Mouse (Mus musculus) mouse embryonic stem cell (cell line): ENCODE measurements around the gene Cyb5d2.
"Not testable (repeated sequence)": the region's sequence is repeated elsewhere in the genome, so short reads cannot be mapped to it uniquely, and the experiment has no call there.

ENCODE experiments used
- in situ Hi-C, 2 experiments: fragments of 300-500 bp; cut with MboI; formaldehyde crosslinking; loops; 1 replicate in 1 of 2; 3 replicates in 1 of 2; pipeline ENCODE4 v1.14.3; 2019 to 2020; ENCODE audit warnings: low sequenced_read_pairs in 2 of 2, low pct_unique_long_range_greater_than_20kb in 1 of 2, mixed read lengths in 1 of 2; ENCODE audit not compliant: unreplicated experiment in 1 of 2

Cyb5d2 gene

GRCm38 (mm10) chr11:72792033-72792432, 3.9 kb downstream of the Cyb5d2 start:
- in situ Hi-C loops = no loop called here

GRCm38 (mm10) chr11:72782503-72782902, 13.4 kb downstream of the Cyb5d2 start:
- in situ Hi-C loops = no loop called here

GRCm38 (mm10) chr11:72782103-72782502, 13.8 kb downstream of the Cyb5d2 start:
- in situ Hi-C loops = no loop called here

- in situ Hi-C loops = loop anchor here in 1 of 2 experiments (10.0 kb wide), 1 partner anchor 204 kb away; no protein-coding TSS in a partner anchor
Measured at GRCm38 (mm10) chr11:72778957-72779356, 17.0 kb downstream of the Cyb5d2 start.

GRCm38 (mm10) chr11:72772611-72773010, 23.3 kb downstream of the Cyb5d2 start:
- in situ Hi-C loops = loop anchor here in 1 of 2 experiments (10.0 kb wide), 1 partner anchor 198 kb away; no protein-coding TSS in a partner anchor

GRCm38 (mm10) chr11:72771461-72771860, 24.5 kb downstream of the Cyb5d2 start:
- in situ Hi-C loops = loop anchor here in 1 of 2 experiments (10.0 kb wide), 1 partner anchor 197 kb away; no protein-coding TSS in a partner anchor

GRCm38 (mm10) chr11:72770816-72771215, 25.1 kb downstream of the Cyb5d2 start:
- in situ Hi-C loops = loop anchor here in 1 of 2 experiments (10.0 kb wide), 1 partner anchor 196 kb away; no protein-coding TSS in a partner anchor

GRCm38 (mm10) chr11:72770324-72770723, 25.6 kb downstream of the Cyb5d2 start:
- in situ Hi-C loops = loop anchor here in 1 of 2 experiments (10.0 kb wide), 1 partner anchor 196 kb away; no protein-coding TSS in a partner anchor

- in situ Hi-C loops = no loop called here
Measured at GRCm38 (mm10) chr11:72769061-72769460, 26.9 kb downstream of the Cyb5d2 start.

- in situ Hi-C loops = no loop called here
Measured at GRCm38 (mm10) chr11:72767716-72768115, 28.2 kb downstream of the Cyb5d2 start.

- in situ Hi-C loops = no loop called here
Measured at GRCm38 (mm10) chr11:72764270-72764669, 31.7 kb downstream of the Cyb5d2 start.

- in situ Hi-C loops = no loop called here
Measured at GRCm38 (mm10) chr11:72760781-72761180, 35.2 kb downstream of the Cyb5d2 start.

GRCm38 (mm10) chr11:72759581-72759980, 36.4 kb downstream of the Cyb5d2 start:
- in situ Hi-C loops = no loop called here

GRCm38 (mm10) chr11:72758316-72758715, 37.6 kb downstream of the Cyb5d2 start:
- in situ Hi-C loops = no loop called here

GRCm38 (mm10) chr11:72751956-72752355, 44.0 kb downstream of the Cyb5d2 start:
- in situ Hi-C loops = no loop called here

GRCm38 (mm10) chr11:72739048-72739447, 56.9 kb downstream of the Cyb5d2 start:
- in situ Hi-C loops = no loop called here

GRCm38 (mm10) chr11:72737517-72737916, 58.4 kb downstream of the Cyb5d2 start:
- in situ Hi-C loops = not testable (repeated sequence)

GRCm38 (mm10) chr11:72736320-72736719, 59.6 kb downstream of the Cyb5d2 start:
- in situ Hi-C loops = no loop called here

GRCm38 (mm10) chr11:72735519-72735860, 60.5 kb downstream of the Cyb5d2 start:
- in situ Hi-C loops = no loop called here

GRCm38 (mm10) chr11:72734840-72735518, 61.0 kb downstream of the Cyb5d2 start:
- in situ Hi-C loops = no loop called here
